Mouse (Mus musculus): ENCODE measurements around the gene Pdzd11. TPM values are rescaled to one million over a fixed set of nuclear protein-coding genes. Genes with fewer than 3 reads are reported as not detected.

Gene Pdzd11
- 40.1 TPM for polyA plus RNA-seq (2014; fragmentation: Illumina TruSeq; extraction: RNeasy Lipid Tissue Mini Kit (QIAGEN cat#74804); ENCODE audit: insufficient read depth, low read depth, low replicate concordance)

GRCm38 (mm10) chrX:100625802-100626793 lies at the start of gene Pdzd11:
Gene Pdzd11, minus strand, starts transcription at chrX:100626568.

GRCm38 (mm10) chrX:100625546-100625801 lies 894 bp downstream of the Pdzd11 start, which contains the start of gene Kif4:
Gene Kif4, plus strand, starts transcription at chrX:100625737.

GRCm38 (mm10) chrX:100605314-100605713 lies 21.1 kb downstream of the Pdzd11 start, which contains the start of gene Arr3:
Gene Arr3, plus strand, starts transcription at chrX:100605497.

GRCm38 (mm10) chrX:100594791-100595190 lies 31.6 kb downstream of the Pdzd11 start, which contains the start of gene P2ry4:
Gene P2ry4, minus strand, starts transcription at chrX:100594869.

Other genes starting within 250 kb of the Pdzd11 start
- gene Otud6a, start 197.6 kb downstream of the Pdzd11 start, polyA plus RNA-seq (2014; fragmentation: Illumina TruSeq; extraction: RNeasy Lipid Tissue Mini Kit (QIAGEN cat#74804); ENCODE audit: insufficient read depth, low read depth, low replicate concordance), result not detected
- gene Awat2, start 183.9 kb downstream of the Pdzd11 start, polyA plus RNA-seq (2014; fragmentation: Illumina TruSeq; extraction: RNeasy Lipid Tissue Mini Kit (QIAGEN cat#74804); ENCODE audit: insufficient read depth, low read depth, low replicate concordance), result 0.63 TPM
- gene Igbp1, start 132.3 kb downstream of the Pdzd11 start, polyA plus RNA-seq (2014; fragmentation: Illumina TruSeq; extraction: RNeasy Lipid Tissue Mini Kit (QIAGEN cat#74804); ENCODE audit: insufficient read depth, low read depth, low replicate concordance), result 55.8 TPM
- gene Dgat2l6, start 101.7 kb downstream of the Pdzd11 start, polyA plus RNA-seq (2014; fragmentation: Illumina TruSeq; extraction: RNeasy Lipid Tissue Mini Kit (QIAGEN cat#74804); ENCODE audit: insufficient read depth, low read depth, low replicate concordance), result not detected
- not detected for gene Awat1, start 54.3 kb downstream of the Pdzd11 start, polyA plus RNA-seq (2014; fragmentation: Illumina TruSeq; extraction: RNeasy Lipid Tissue Mini Kit (QIAGEN cat#74804); ENCODE audit: insufficient read depth, low read depth, low replicate concordance)
- not detected for gene P2ry4, start 31.7 kb downstream of the Pdzd11 start, polyA plus RNA-seq (2014; fragmentation: Illumina TruSeq; extraction: RNeasy Lipid Tissue Mini Kit (QIAGEN cat#74804); ENCODE audit: insufficient read depth, low read depth, low replicate concordance)
- gene Arr3, start 21.1 kb downstream of the Pdzd11 start, polyA plus RNA-seq (2014; fragmentation: Illumina TruSeq; extraction: RNeasy Lipid Tissue Mini Kit (QIAGEN cat#74804); ENCODE audit: insufficient read depth, low read depth, low replicate concordance), result not detected
- 0.71 TPM for gene Kif4, start 831 bp downstream of the Pdzd11 start, polyA plus RNA-seq (2014; fragmentation: Illumina TruSeq; extraction: RNeasy Lipid Tissue Mini Kit (QIAGEN cat#74804); ENCODE audit: insufficient read depth, low read depth, low replicate concordance)
- 15.3 TPM for gene Gdpd2, start 103.3 kb upstream of the Pdzd11 start, polyA plus RNA-seq (2014; fragmentation: Illumina TruSeq; extraction: RNeasy Lipid Tissue Mini Kit (QIAGEN cat#74804); ENCODE audit: insufficient read depth, low read depth, low replicate concordance)
- gene Dlg3, start 141.2 kb upstream of the Pdzd11 start, polyA plus RNA-seq (2014; fragmentation: Illumina TruSeq; extraction: RNeasy Lipid Tissue Mini Kit (QIAGEN cat#74804); ENCODE audit: insufficient read depth, low read depth, low replicate concordance), result 12.5 TPM

Data from lung, adult 10 weeks (tissue).